Mouse (Mus musculus) lung, postnatal 0 days (tissue): ENCODE measurements around the gene Serpinb1c. TPM values are rescaled to one million over a fixed set of nuclear protein-coding genes. Genes with fewer than 3 reads are reported as not detected.

ENCODE experiments used
- ATAC-seq: fragments of 200-750 bp; cut with Nextera tagmentation; 2 replicates; pipeline ENCODE4 v1.8.0; 2017; ENCODE audit warnings: moderate library complexity
- DNase-seq: peaks from one replicate; pipeline ENCODE4 v3.0.0-alpha.2; 2016; ENCODE audit warnings: low spot score
- H3K27ac ChIP-seq: fragments of 300-500 bp; sonication (generic); 2 replicates; pipeline ENCODE4 v1.5.1; 2014; ENCODE audit warnings: antibody characterized with exemption, mild to moderate bottlenecking, low read length, mixed read lengths
- H3K27me3 ChIP-seq: fragments of 300-500 bp; sonication (generic); replicated peaks from 2 replicates; pipeline ENCODE4 v1.6.1; 2014; ENCODE audit warnings: low read length, mixed read lengths; ENCODE audit not compliant: insufficient read depth
- H3K36me3 ChIP-seq: fragments of 300-500 bp; sonication (generic); 2 replicates; pipeline ENCODE4 v1.6.1; 2014; ENCODE audit warnings: low read length, mixed read lengths; ENCODE audit not compliant: insufficient read depth
- H3K4me1 ChIP-seq: fragments of 300-500 bp; sonication (generic); 2 replicates; pipeline ENCODE4 v1.6.1; 2014; ENCODE audit warnings: antibody characterized with exemption, low read depth, low read length, mixed read lengths; ENCODE audit not compliant: insufficient read depth
- H3K4me2 ChIP-seq: fragments of 300-500 bp; sonication (generic); replicated peaks from 2 replicates; pipeline ENCODE4 v1.6.1; 2014; ENCODE audit warnings: low read depth, mild to moderate bottlenecking, low read length, moderate library complexity, mixed read lengths
- H3K4me3 ChIP-seq: fragments of 300-500 bp; sonication (generic); 2 replicates; pipeline ENCODE4 v1.5.1; 2014; ENCODE audit warnings: low read depth, low read length
- H3K9ac ChIP-seq: fragments of 300-500 bp; sonication (generic); replicated peaks from 2 replicates; pipeline ENCODE4 v1.6.1; 2014; ENCODE audit warnings: low read depth, mild to moderate bottlenecking
- H3K9me3 ChIP-seq: fragments of 300-500 bp; sonication (generic); 2 replicates; pipeline ENCODE4 v1.6.1; 2016; ENCODE audit warnings: low read length, mixed read lengths
- CTCF ChIP-seq: IDR thresholded peaks from 2 replicates; pipeline ENCODE4 v1.5.1; 2016; ENCODE audit warnings: antibody characterized with exemption, mild to moderate bottlenecking
- EP300 ChIP-seq: IDR thresholded peaks from 2 replicates; pipeline ENCODE4 v1.6.1; 2016; ENCODE audit warnings: antibody characterized with exemption, mild to moderate bottlenecking, control low read depth
- WGBS: fragments of 180-500 bp; shearing (Covaris S2); extraction: QIAGEN DNeasy Blood & Tissue Kit; methylation state at CpG from one replicate; pipeline ENCODE4 v1.1.7; 2014; 5-methylcytosine and 5-hydroxymethylcytosine counted together
- polyA plus RNA-seq: library from polyadenylated mRNA; unstranded; fragments of >200 nt; fragmentation: Nextera tagmentation; extraction: Ambion mirVana; gene quantifications from 2 replicates; pipeline ENCODE4 v1.2.1, GENCODE M21; 2015

Serpinb1c gene
- polyA plus RNA-seq, 1 experiment from 2014 or later: 0.07 TPM

DNA sequence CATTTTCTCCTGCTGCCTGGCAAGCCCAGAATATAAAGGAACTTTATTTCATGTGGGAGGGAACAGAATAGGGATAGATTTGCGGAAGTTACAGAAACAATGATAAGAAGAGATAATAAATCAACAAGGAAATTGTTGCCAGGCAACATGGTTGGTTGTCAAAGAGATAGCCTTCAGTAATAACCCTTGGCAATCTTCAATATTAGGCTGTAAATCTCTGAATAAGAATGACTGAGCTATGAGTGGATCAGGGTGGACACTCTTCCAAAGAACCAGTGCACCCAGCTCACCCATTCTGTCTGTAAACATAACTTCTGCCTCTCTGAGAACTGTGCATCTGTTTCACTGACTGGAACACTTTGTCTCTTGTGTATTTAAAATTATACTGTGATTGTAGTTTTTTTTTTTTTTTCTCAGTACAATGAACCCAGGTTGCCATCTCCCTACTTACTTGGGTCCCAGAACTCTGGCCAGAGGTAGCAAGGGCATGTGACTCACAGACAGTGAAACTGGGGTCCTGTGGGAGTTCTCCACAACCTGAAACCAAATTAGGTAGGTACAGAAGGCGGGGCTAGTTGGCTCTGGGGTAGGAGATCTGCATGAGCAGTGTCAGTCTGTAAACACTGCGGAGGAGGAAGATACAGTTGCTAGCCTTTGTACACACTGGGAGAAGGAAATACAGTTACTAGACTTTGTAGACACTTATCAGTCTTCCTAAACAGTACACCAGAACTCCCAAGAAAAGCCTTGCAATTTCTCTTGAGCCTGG, 66.3 kb downstream of the Serpinb1c start:
- H3K27me3 ChIP-seq: no peaks in the 10 kb centered on the region
- 66% methylated on average over 3 of the region's 3 CpGs for WGBS
- H3K9me3 ChIP-seq: no peaks in the 10 kb centered on the region
- H3K36me3 ChIP-seq: no peaks in the 10 kb centered on the region
- no peak overlapping the region for H3K4me2 ChIP-seq
- H3K4me3 ChIP-seq: no peak overlapping the region
- no peak overlapping the region for H3K27ac ChIP-seq
- DNase-seq (no peak), ATAC-seq (no peak)
- H3K4me1 ChIP-seq: no peaks in the 10 kb centered on the region
- TF ChIP-seq CTCF (no peak), EP300 (no peak)
- H3K9ac ChIP-seq: no peak overlapping the region

Other genes with a start within 250 kb of the Serpinb1c start
- 0.02 TPM in 1 of 2 replicates, not detected in the other for gene Mylk4, start 114.3 kb downstream of the Serpinb1c start, polyA plus RNA-seq
- 16.3 and 18.9 TPM in 2 replicates for gene Wrnip1, start 96.2 kb downstream of the Serpinb1c start, polyA plus RNA-seq
- not detected in 2 replicates for gene D930007J09Rik, start 95.4 kb downstream of the Serpinb1c start, polyA plus RNA-seq
- gene Serpinb1a, start 47.0 kb downstream of the Serpinb1c start, polyA plus RNA-seq: 32.0 and 33.2 TPM in 2 replicates
- gene Serpinb6b, start 67.0 kb upstream of the Serpinb1c start, polyA plus RNA-seq: 232 and 253 TPM in 2 replicates
- gene Serpinb9, start 105.0 kb upstream of the Serpinb1c start, polyA plus RNA-seq: 75.2 and 83.1 TPM in 2 replicates
- gene Serpinb9b, start 129.2 kb upstream of the Serpinb1c start, polyA plus RNA-seq: 1.9 and 3.1 TPM in 2 replicates
- 0.63 and 0.69 TPM in 2 replicates for gene Serpinb1b, start 180.4 kb upstream of the Serpinb1c start, polyA plus RNA-seq